Mouse (Mus musculus): ENCODE measurements at regions not wholly inside any gene's neighbourhood (a gene's known extent, or its start where the extent isn't known, plus 50 kb on each side); places are given as distances from the start of the nearest gene placed in this dataset.

- Histone ChIP-seq H3K4me2 (ENCODE audit: low read depth, low read length) (no peak overlapping the region), H3K27me3 (ENCODE audit: control insufficient read depth, insufficient read depth, low read length) (no peaks in the 10 kb centered on the region), H3K9me3 (replicated peaks; ENCODE audit: control insufficient read depth, low read length) (no peaks in the 10 kb centered on the region), H3K27ac (ENCODE audit: low read length) (no peak overlapping the region), H3K36me3 (ENCODE audit: control insufficient read depth, insufficient read depth) (no peaks in the 10 kb centered on the region), H3K4me3 (ENCODE audit: low read length) (no peak overlapping the region), H3K9ac (ENCODE audit: low read length) (no peak overlapping the region), H3K4me1 (ENCODE audit: control insufficient read depth, insufficient read depth, low read length) (no peaks in the 10 kb centered on the region)
- 58% methylated on average over 5 of the region's 5 CpGs for WGBS
- no peak for ATAC-seq (replicated peaks; ENCODE audit: extremely low read depth, insufficient read depth, low FRiP score)
Measured at GRCm38 (mm10) chr3:103515946-103516345, 59.1 kb upstream of the Syt6 start.

GRCm38 (mm10) chr3:103517376-103518304 is 57.4 kb upstream of the Syt6 start:
- no peak overlapping the region for H3K9ac ChIP-seq (ENCODE audit: low read length)
- H3K27me3 ChIP-seq (ENCODE audit: control insufficient read depth, insufficient read depth, low read length) = no peaks in the 10 kb centered on the region
- no peak overlapping the region for H3K4me3 ChIP-seq (ENCODE audit: low read length)
- H3K4me1 ChIP-seq (ENCODE audit: control insufficient read depth, insufficient read depth, low read length) = no peaks in the 10 kb centered on the region
- no peaks in the 10 kb centered on the region for H3K9me3 ChIP-seq (replicated peaks; ENCODE audit: control insufficient read depth, low read length)
- ATAC-seq (replicated peaks; ENCODE audit: extremely low read depth, insufficient read depth, low FRiP score) = no peak
- H3K4me2 ChIP-seq (ENCODE audit: low read depth, low read length) = no peak overlapping the region
- no peaks in the 10 kb centered on the region for H3K36me3 ChIP-seq (ENCODE audit: control insufficient read depth, insufficient read depth)
- WGBS = 67% methylated on average over 8 of the region's 8 CpGs
- no peak overlapping the region for H3K27ac ChIP-seq (ENCODE audit: low read length)

- Histone ChIP-seq H3K27ac (ENCODE audit: low read length) (no peak overlapping the region), H3K9me3 (replicated peaks; ENCODE audit: control insufficient read depth, low read length) (no peaks in the 10 kb centered on the region), H3K4me2 (ENCODE audit: low read depth, low read length) (no peak overlapping the region), H3K9ac (ENCODE audit: low read length) (no peak overlapping the region), H3K36me3 (ENCODE audit: control insufficient read depth, insufficient read depth) (no peaks in the 10 kb centered on the region), H3K4me1 (ENCODE audit: control insufficient read depth, insufficient read depth, low read length) (no peaks in the 10 kb centered on the region), H3K27me3 (ENCODE audit: control insufficient read depth, insufficient read depth, low read length) (no peaks in the 10 kb centered on the region), H3K4me3 (ENCODE audit: low read length) (no peak overlapping the region)
- 70% methylated on average over 2 of the region's 2 CpGs for WGBS
- no peak for ATAC-seq (replicated peaks; ENCODE audit: extremely low read depth, insufficient read depth, low FRiP score)
Measured at GRCm38 (mm10) chr3:103518624-103519023, 56.4 kb upstream of the Syt6 start.

Data from heart, embryonic 16.5 days (tissue).